Mouse (Mus musculus) lung, postnatal 36 days (tissue): Measurements from ENCODE around the gene Iqca.

ENCODE experiments used
- DNase-seq: peaks from one replicate; pipeline ENCODE4 v3.0.0; 2022; ENCODE audit warnings: mixed read lengths

Gene Iqca

DNA sequence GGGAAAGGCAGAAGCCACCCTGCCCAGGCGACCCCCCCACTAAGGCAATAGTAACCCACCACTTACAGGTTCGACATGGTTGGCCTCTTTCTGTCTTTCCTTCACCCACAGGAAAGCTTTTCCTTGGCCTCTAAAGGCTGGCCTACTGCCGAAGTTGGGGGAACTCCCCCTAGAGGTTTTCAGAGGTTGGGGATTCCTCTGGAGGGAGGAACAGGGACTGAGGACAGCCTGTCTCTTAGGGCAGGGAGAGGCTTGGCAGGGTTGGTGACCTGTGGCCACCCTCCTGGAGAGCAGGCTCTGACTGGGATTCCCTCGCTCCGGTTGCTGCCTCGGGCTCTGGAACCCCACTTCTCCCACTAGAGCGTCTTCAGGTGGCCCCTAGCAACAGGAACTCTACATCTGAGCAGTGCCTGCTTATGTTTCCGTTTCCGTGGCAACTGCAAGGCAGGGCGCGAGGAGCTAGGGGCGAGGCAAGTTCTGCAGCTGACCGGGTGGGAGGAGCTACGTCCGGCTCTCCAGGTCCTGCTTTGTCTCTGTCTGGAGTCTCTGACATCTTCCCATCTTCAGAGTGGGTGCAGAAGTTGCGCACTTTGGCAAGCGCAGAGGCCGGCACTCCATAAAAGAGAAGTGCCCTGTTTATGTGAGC is at the start of gene Iqca:
Gene Iqca, minus strand, starts transcription at position 303 of the 646 bp plus-strand sequence.
- DNase-seq, result peak; percentile 85

DNA sequence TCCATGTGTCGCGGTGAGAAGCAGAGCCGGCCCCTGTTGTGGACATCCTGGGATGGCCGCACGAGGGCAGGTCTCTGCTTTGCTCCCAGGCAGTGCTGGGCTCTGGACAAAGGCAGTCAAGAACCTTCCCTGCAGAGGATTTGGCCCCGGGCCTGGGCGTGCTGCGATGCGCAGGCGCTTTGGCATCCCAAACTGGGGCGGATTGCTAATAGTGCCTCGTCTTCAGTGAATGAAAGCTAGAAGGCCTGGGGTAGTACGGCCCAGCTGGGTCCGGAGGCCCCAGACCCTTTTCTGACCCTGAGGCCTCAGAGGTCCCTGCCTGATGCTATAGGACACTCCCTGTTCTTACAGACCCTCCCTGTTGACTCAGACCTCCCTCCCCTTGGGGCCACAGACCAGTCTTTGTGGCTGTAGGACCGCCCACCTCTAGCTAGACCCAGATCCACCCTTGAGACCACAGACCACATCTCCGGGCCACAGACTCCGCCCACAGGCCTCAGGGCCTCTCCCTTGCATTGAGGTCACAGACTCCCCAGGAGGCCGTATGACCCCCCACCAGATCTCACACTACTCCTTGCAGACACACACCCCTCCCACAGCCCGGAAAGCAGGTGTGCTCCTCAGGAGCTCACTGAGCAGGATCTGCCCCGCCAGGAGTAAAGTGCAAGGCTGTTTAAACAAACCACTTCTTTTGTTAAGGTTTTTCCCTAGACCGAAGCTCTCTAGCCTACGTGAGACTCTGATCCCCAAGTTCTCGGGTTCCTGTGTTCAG is 49.2 kb upstream of the Iqca start:
- DNase-seq, result peak; percentile 77

DNA sequence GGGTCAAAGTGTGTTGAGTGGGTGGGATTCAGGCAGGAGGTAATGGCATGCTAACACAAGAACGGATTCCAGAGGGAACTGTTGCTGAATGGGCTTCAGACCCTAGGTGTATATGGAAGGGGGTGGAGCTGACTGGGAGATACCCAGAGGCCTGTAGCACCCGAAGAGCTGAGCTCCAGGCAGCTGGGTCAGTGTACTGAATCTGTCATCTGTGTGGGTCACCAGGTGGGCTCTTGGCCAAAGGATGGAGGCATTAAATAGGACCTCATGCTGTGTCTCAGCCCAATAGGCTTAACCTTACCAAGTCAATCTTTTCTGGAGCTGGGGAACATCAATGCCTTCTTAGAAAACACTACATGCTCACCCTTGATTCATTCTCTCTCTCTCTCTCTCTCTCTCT is 48.5 kb upstream of the Iqca start:
- DNase-seq, result no peak

DNA sequence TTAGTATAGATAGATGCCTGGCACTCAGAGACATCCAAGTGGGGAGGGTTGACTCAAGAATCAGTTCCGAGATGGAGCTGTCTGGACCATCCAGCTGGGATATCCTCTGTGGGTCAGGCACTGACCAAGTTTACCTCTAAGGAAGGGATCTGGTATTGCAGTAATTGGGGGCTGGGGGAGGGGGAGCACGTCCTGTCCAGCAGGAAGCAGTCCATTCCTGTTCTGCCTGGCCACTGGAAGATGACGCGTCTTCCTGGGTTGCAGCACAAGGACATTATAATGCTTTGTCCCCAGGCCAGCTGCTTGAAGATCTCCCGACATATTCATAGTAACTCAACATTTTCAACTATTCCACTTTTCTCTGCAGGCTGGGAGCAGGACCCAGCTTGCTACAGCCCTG is 48.0 kb upstream of the Iqca start:
- no peak for DNase-seq

DNA sequence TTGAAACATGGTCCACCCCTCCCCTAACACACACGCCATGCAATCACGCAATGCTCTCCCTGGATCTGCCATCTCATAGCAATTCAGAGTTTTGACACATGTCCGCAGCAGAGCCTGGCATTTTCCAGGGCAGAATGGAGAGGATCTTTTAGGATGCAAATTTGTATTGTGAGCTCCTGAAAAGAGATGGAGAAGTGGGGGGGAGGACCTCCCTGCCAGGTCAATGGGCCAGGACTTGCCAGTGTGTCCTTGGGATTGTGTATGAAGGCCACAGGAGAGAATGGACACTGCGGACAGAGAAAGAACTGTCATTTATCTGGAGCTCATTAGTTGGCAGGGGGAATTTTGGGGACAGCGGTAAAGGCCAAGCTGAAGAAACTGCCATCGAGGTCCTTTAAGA is 35.8 kb upstream of the Iqca start:
- no peak for DNase-seq

DNA sequence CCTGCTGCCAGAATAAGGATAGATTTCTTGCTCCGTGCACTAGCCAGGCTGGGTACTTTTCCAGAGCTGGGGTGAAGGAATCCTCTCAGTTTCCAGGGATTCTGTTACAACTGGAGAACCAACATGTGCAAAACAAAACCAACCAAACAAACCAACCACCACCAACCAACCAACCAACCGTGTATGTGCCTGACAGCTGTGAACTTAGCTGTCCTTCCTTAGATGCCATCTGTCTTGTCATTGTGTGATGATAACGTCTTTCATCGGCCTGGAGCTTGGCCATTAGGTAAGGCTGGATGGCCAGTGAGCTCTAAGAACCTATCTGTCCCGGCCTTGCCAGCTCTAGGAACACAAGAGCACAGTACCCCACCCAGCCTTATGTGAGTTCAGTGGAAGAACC is 33.7 kb upstream of the Iqca start:
- DNase-seq, result no peak

DNA sequence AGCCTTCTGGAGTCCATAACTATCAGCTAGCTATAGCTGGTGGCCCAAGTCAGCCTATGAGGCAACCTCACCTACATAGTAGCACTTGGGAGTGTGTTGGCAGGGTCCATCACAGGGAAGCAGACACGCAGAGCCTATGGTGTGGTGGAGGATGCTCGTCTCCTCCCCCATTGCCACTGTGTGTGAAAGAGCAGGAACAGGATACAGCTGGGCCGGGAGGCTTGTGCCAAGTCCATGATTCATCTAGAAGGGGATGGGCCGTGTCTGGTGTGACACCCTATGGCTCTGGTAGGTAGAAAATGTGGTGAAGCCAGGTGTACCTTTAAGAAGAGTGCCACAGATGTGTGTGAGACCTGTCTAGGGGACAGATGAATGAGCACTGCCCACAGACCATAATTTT is 33.0 kb upstream of the Iqca start:
- DNase-seq, result no peak

DNA sequence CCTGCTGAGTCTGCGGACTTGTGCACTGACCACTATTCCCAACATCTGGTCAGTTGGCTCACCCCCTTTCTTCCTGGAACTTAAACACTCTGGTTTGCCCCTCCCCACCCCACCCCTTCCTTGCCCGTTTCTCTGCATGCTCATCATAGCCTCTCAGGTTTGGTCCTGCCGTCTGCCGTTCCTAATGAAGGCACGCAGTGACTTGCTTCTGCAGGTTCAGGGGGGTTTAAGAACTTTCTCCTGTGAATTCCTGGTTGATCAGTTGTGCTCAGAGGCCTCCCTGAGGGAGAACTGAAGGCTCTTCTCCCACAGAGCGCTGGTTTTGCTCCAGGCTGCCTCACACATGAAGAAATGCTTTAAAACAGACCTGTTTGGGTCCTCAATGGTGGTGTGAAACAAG is 30.4 kb upstream of the Iqca start:
- DNase-seq, result no peak

DNA sequence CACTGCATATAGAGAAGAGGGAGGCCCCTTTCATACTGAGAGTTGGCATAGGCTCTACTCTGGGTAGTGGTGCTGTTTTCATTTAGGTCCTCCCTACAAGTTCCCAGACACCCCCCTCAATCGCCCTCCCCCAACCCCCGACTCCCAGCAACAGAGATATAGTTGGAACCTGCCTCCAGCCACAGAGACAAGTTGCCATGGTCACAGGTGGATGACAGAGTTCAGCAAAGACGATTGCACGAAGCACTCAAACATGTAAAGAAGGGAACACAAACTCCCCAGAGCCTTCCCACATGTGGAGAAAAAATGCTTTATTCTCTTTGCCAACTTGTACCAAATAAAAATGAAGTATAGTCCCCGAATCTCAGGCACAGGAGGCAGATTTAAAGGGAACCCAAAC is 29.3 kb upstream of the Iqca start:
- DNase-seq, result no peak

DNA sequence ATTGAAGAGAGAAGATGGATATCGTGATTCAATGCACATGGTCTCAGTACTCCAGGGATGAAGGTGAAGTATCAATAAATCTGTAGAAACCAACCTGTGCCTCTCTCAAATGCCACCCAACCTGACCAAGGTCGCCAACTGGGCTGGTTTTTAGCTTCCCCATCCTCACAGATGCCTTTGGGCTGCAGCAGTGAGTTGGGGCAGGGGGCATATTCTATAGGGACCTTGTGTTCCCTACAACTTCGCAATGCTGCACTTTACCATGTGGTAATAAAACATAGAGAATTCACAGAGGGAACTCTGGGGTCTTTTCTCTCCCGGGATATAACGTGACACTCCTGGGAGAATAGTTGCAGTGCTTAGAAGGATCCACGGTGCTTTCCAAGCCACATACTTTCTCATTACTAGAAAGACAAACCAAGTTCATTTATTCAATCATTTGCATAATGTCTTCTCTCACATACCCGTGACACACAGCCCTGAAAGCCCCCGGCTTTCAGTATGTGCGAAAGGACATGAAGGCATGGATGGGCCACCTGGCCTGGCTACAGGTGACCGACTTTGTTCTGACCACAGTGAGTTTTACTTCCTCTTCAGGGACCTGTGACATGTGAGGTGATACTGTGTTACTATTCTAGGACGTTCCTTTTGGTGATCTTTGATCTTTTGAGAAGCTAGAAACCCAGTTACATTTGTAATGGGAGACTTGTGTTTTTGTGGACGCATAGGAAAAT is 27.9 kb upstream of the Iqca start:
- DNase-seq, result no peak

DNA sequence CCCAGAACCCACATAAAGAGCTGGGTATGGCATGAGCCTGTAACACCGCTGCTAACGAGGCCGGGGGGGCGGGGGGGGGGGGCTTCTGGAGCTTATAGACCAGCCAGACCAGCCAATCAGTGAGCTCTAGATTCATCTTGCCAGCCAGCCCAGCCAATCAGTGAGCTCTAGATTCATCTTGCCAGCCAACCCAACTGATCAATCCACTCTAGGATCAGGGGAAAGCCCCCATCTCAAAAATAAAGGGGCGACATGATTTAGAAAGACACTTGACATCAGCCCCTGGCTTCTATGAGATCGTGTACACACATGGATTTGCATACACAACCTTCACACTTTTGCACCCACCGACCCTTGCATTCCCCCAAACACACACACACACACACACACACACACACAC is 27.3 kb upstream of the Iqca start:
- no peak for DNase-seq

DNA sequence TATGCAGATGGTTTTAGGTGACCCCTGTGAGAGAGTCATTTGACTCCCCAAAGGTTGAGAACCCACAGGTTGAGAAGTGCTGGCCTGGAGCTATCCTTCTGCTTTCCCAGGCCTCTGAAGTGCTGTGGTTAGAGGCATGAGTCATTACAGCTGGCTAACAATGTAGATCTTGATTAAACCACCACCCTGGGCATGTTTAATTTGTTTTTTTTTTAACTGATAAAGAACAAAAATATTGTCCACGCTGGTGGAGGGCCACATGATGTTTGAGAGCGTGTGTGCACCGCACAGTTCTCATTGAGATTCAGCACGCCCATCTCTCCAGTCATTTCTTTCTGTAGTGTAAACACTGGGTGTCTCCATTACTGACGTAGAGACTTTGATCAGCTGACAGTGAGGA is 24.8 kb upstream of the Iqca start:
- no peak for DNase-seq

DNA sequence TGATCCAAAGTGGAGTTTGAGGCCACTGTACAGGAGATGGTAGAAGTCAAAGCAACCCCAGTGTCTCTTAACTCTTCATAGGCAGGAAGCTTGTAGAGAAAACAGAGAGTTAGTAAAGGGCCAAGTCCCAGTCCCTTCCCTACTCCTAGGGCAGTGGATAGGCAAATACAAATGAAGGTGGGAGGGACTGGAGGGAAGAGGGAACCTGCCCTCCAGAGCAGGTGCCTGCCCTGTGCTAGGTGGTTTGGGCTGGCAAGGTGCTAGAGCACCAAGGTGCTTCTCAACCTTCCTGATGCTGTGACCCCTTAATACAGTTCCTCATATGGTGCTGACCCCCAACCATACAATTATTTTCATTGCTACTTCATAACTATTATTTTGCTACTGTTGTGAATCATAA is 24.4 kb upstream of the Iqca start:
- DNase-seq, result no peak

DNA sequence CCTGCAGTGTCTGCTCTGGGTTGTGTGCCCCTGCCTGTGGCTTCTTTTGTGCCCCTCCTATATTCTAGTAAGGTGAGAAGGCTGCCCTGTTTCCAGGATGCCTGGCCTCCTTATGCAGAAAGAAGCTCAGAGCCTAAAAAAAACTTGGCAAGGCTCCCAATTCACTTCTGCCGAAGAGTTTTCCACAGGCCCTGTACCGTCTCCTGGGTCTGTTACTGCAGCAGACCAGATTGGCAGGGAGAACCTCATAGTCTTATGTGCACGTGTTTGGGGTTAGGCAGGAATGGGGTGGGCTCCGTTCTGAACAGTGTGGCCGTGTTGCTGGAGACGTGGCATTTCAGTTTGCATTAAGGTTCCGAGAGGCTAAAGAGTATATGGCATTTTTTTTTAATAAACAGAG is 23.0 kb upstream of the Iqca start:
- DNase-seq, result no peak

DNA sequence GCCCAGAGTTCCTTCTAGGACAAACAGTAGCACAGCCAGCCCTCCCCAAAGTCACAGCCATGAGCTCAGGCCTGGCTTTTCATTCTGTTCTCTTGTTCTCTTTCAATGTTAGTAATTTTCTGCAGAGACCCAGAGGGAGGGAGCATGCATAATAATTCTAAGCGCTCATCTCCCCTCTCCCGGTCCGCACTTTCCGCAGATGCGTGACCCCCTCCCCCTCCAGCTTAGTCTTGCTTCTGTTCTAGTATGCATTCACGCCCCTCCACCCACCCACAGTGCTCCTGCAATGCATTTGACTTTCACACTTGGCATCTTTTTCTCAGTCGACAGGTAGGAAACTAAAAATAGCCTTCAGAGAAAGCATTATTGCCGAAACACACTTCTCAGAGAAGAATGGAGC is 21.1 kb upstream of the Iqca start:
- no peak for DNase-seq

DNA sequence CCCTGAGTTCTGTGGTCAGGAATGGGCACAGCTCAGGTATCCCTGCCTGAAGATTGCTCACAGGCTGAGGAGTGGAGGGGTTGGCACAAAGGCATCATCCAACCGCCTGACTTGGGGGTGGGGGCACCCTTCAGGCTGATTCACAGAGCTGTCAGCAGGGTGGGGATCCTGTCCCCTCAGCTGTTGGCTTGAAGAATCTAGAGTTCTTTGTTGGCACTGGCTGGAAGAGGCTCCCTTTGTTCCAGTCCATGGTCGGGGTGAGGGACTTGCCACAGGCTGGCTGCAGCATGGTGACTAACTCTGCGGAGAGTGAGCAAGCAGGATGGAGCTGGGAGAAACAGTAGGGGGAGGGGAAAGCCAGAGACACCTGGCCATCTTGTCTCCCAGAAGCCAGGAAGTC is 11.1 kb upstream of the Iqca start:
- no peak for DNase-seq

DNA sequence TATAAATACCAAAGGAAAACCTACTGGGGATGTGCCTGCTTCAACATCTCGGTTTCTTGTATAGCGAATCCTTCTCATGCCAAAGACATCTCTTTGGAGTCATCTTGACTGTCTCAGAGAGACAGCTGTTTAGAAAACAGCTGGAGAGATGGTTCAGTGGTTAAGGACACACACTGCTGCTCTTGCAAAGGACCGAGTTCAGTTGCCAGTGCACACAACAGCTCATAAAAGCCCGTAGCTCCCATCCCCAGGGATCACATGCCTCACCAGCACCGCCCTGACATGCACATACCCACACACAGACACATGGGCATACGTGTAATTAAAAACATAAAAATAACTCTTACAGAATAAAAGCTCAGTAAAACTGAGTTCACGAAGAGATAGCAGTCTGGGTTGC is 10.0 kb upstream of the Iqca start:
- DNase-seq, result no peak

DNA sequence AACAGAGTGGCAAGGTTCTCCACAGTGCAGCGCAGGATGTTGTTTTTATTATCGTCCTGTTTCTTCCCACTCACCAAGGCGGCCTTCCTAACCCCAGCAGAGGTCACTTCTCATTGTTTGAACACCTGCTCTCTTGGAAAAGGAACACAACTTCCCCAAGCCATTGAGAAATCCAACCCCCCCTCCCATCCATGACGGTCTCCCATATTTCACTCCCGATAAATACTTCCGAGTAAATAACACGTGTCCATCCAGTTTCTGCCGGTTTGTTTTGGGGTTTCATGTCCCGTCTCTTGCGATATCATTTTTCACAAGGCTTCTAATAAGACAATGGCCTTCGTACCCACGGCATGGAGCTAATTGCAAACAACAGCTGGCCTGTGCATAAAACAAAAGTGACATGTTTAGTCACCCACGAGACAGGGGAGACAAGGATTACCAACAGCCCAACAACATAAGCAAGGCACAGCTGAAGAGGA is 9.2 kb upstream of the Iqca start:
- peak; percentile 14 for DNase-seq

DNA sequence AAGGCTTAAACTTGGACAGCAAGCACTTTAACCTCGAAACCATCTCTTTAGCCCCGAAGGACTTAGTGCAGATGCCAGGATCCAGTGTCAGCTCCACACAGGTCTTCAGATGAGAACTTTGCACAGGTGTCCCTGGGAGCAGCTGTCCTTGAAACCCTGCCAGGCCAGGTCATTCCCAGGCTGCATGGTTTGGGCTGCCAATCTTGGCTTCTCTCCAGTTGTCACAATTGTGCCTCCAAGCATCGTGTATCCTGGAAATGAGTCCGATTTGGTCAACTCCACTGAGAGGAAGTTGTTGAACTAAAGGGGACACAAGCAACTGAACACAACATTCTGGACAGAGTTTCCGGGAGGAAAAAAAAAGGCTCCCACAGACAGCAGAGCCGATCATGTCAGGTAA is 8.4 kb upstream of the Iqca start:
- no peak for DNase-seq

DNA sequence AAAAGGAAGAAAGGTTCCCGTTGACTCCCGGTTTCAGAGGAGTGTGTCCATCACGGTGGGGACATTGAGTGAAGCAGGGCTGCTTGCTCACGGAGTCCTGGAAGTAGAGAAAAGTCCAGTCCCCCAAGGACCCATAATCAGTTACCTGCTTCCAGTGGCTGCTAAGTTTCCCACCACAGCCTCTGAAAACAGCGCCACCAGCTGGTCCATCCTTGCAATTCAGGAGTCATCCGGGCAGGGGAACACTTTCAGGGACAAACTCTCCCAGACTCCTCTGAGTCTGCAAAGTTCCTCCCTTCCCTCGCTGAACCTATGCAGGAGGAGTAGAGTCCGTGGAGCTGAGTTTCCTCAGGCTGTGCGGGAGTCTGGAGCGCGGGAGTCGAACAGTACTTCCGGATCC is 6.7 kb upstream of the Iqca start:
- no peak for DNase-seq

DNA sequence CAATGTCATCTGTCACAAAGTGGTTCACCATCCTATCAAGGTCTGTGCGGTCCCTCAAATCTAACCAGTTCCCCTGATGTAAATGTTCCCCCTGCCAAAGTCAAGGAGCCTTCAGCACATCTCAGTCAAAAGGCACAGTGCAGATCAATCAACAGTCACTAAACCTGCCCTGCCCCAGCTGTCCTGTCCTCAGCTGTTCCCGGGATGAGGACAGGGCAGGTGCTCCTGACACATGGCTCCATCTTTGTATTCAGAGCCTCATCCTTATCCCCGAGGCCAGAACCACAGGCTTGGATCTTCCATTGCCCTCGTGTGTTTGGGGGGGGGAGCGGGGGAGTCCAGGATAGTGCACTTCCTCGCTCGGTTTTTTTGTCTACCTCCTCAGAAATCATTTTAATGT is 3.4 kb upstream of the Iqca start:
- DNase-seq, result no peak

DNA sequence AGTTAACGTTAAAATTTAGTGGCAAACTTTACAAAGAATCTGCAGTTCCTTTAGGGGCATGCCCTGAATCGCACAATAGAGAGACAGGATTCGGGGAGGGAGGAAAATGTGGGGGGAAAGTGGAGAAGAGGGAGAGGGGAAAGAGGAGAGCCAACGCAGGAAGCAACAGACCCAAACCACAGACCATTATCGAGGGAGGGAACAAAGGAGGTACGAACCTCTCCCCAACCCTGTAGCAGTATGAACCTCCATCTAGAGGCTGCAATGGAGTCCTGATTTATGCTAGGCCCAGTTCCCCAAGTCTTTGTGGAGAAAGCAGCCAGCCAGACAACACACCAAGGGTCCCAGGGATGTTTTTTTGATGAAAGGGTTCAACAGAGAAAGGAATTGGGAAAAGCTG is 586 bp upstream of the Iqca start:
- DNase-seq, result no peak

DNA sequence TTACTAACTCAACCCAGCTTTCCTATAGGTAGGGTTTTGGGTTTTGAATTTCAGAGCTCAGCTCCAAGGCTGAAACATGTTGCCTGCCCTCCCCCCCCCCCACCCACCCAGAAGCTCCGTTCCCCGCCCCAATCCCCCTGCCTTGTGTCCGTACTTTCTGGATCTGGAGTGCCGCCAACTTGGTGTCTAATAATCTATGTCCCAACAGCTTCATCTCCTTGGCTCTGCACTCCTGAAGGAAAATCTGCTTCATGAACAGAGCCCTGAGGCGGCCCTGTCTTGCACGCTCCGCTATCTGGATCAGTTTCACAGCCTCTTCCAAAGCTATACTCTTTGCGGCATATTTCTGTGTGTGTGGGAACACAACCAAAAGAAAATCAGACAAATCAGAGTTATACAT is 13.5 kb downstream of the Iqca start:
- no peak for DNase-seq

DNA sequence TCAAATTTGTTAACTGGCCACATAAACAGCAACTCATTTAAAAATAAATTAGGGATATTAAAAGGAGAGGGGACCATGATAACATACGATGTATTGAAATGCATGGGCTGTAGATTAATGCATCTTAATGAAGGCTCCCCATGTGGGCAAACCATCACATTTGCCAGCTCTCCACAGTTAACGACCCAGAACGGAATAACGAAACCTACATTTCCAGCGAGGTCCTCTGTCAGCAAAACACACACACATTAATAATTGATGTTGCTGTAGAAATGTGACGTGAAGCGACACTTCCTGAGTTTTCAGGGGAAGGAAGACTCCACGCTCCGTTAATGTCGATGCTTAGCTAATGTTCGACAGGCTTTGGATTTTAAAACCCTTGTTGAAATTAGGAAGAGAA is 20.8 kb downstream of the Iqca start:
- DNase-seq, result no peak
